Mouse (Mus musculus) C2C12 (cell line): ENCODE data around the gene Rpl29.

Source experiments
- CEBPB ChIP-seq: IDR thresholded peaks from one replicate; pipeline ENCODE4 v1.6.1; 2011; ENCODE audit warnings: low read depth, mild to moderate bottlenecking, control low read depth, moderate library complexity
- CTCF ChIP-seq: IDR thresholded peaks from one replicate; pipeline ENCODE4 v1.5.1; 2011; ENCODE audit not compliant: control insufficient read depth, insufficient read depth, insufficient read length
- MAX ChIP-seq: IDR thresholded peaks from one replicate; pipeline ENCODE4 v1.6.1; 2011; ENCODE audit warnings: mild to moderate bottlenecking, control low read depth

GRCm38 (mm10) chr9:106469776-106470175 lies 40.5 kb downstream of the Rpl29 start:
- TF ChIP-seq CTCF (no peak), MAX (no peak), CEBPB (no peak)
